Mouse (Mus musculus) midbrain, embryonic 11.5 days (tissue): ENCODE measurements around the gene Cyba. TPM values are rescaled to one million over a fixed set of nuclear protein-coding genes. Genes with fewer than 3 reads are reported as not detected.

Experiments
- ATAC-seq: fragments of 200-750 bp; cut with Nextera tagmentation; 2 replicates; pipeline ENCODE4 v1.8.0; 2017; ENCODE audit warnings: moderate TSS enrichment, moderate library complexity; ENCODE audit not compliant: low FRiP score
- DNase-seq: peaks from one replicate; pipeline ENCODE4 v3.0.0; 2015; ENCODE audit warnings: low spot score; ENCODE audit errors: missing footprints
- H3K27ac ChIP-seq: fragments of 300-500 bp; sonication (generic); 2 replicates; pipeline ENCODE4 v1.5.1; 2014; ENCODE audit warnings: low read depth, low read length
- H3K27me3 ChIP-seq: fragments of 300-500 bp; sonication (generic); 2 replicates; pipeline ENCODE4 v1.6.1; 2014; ENCODE audit warnings: mild to moderate bottlenecking, low read length, moderate library complexity, mixed read lengths; ENCODE audit not compliant: control insufficient read depth, insufficient read depth
- H3K36me3 ChIP-seq: fragments of 300-500 bp; sonication (generic); 2 replicates; pipeline ENCODE4 v1.6.1; 2014; ENCODE audit warnings: mild to moderate bottlenecking, low read length, moderate library complexity, mixed read lengths; ENCODE audit not compliant: control insufficient read depth, insufficient read depth
- H3K4me1 ChIP-seq: fragments of 300-500 bp; sonication (generic); 2 replicates; pipeline ENCODE4 v1.6.1; 2014; ENCODE audit warnings: low read length; ENCODE audit not compliant: control insufficient read depth, insufficient read depth
- H3K4me2 ChIP-seq: fragments of 300-500 bp; sonication (generic); 2 replicates; pipeline ENCODE4 v1.6.1; 2014; ENCODE audit warnings: mild to moderate bottlenecking, moderate library complexity
- H3K4me3 ChIP-seq: fragments of 300-500 bp; sonication (generic); 2 replicates; pipeline ENCODE4 v1.5.1; 2014; ENCODE audit warnings: low read depth, low read length
- H3K9ac ChIP-seq: fragments of 300-500 bp; sonication (generic); 2 replicates; pipeline ENCODE4 v1.6.1; 2014; ENCODE audit warnings: low read length
- H3K9me3 ChIP-seq: fragments of 300-500 bp; sonication (generic); 2 replicates; pipeline ENCODE4 v1.6.1; 2016; ENCODE audit warnings: low read length; ENCODE audit not compliant: control insufficient read depth
- WGBS: fragments of 180-500 bp; shearing (Covaris S2); extraction: QIAGEN DNeasy Blood & Tissue Kit; methylation state at CpG from one replicate; pipeline ENCODE4 v1.1.7; 2014; 5-methylcytosine and 5-hydroxymethylcytosine counted together
- polyA plus RNA-seq: library from polyadenylated mRNA; unstranded; fragments of >200 nt; fragmentation: Nextera tagmentation; extraction: Ambion mirVana; gene quantifications from 2 replicates; pipeline ENCODE4 v1.2.1, GENCODE M21; 2014

Cyba gene
- polyA plus RNA-seq, 1 experiment from 2014 or later: 61.6 TPM

- ATAC-seq (no peak), DNase-seq (no peak)
- 86% methylated on average over 10 of the region's 10 CpGs for WGBS
- H3K36me3 ChIP-seq: peaks cover 6% of the 10 kb centered on the region
- peaks cover 14% of the 10 kb centered on the region for H3K4me1 ChIP-seq
- H3K4me2 ChIP-seq: no peak overlapping the region
- no peaks in the 10 kb centered on the region for H3K27me3 ChIP-seq
- no peaks in the 10 kb centered on the region for H3K9me3 ChIP-seq
- no peak overlapping the region for H3K9ac ChIP-seq
- no peak overlapping the region for H3K4me3 ChIP-seq
- H3K27ac ChIP-seq: no peak overlapping the region
These were observed 2.6 kb downstream of the Cyba start for GRCm38 (mm10) chr8:122430058-122430636.

- Histone ChIP-seq H3K27me3 (no peaks in the 10 kb centered on the region), H3K4me2 (no peak overlapping the region), H3K9me3 (no peaks in the 10 kb centered on the region), H3K9ac (no peak overlapping the region), H3K4me3 (no peak overlapping the region), H3K36me3 (no peaks in the 10 kb centered on the region; the same call in 1 of the 2 replicates), H3K4me1 (peaks cover 14% of the 10 kb centered on the region), H3K27ac (no peak overlapping the region)
- 88% methylated on average over 9 of the region's 9 CpGs for WGBS
- DNase-seq (no peak), ATAC-seq (no peak)
These were observed 4.6 kb downstream of the Cyba start for GRCm38 (mm10) chr8:122428163-122428562.

DNA sequence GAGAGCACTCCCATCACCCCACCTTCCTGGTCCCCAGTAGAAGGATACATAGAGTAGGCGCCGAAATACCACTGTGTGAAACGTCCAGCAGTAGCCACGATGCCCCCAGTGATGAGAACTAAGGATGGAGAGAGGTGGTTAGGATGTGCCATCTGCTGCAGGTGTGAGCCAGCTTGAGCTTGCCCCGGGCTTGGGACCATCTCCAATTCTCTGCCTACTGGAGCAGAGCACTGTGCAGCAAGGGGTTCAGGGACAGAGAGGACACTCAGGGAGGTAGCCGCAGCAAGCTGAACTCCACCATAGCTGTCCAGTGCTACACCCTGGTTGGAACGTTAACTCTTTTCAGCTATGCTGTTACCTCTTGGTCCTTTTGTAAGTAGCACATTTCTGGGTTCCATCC is 5.1 kb downstream of the Cyba start:
- no peak for ATAC-seq
- Histone ChIP-seq H3K4me3 (no peak overlapping the region), H3K9ac (no peak overlapping the region), H3K4me1 (peaks cover 9% of the 10 kb centered on the region), H3K36me3 (no peaks in the 10 kb centered on the region; the same call in 1 of the 2 replicates), H3K27me3 (no peaks in the 10 kb centered on the region), H3K27ac (no peak overlapping the region), H3K9me3 (no peaks in the 10 kb centered on the region), H3K4me2 (no peak overlapping the region)
- DNase-seq: no peak
- 87% methylated on average over 7 of the region's 7 CpGs for WGBS

DNA sequence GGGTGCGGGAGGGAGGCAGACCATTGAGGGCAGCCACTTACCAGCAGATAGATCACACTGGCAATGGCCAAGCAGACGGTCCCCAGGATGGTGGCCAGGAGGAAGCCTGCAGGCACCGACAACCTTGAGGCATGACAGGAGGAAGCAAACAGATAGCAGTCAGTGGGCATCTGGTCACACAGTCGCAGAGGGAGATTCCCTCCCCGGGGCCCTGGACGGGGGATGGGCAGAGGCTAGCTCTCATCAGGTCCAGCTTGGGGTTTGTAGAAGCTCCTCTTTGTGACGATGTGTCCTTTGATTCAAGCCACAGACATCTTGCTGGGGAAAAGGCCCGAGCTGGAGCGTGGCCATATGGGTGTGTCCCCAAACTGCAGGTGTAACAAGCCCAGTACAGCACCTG is 6.6 kb downstream of the Cyba start:
- no peak for DNase-seq
- 81% methylated on average over 9 of the region's 9 CpGs for WGBS
- H3K27ac ChIP-seq: no peak overlapping the region

DNA sequence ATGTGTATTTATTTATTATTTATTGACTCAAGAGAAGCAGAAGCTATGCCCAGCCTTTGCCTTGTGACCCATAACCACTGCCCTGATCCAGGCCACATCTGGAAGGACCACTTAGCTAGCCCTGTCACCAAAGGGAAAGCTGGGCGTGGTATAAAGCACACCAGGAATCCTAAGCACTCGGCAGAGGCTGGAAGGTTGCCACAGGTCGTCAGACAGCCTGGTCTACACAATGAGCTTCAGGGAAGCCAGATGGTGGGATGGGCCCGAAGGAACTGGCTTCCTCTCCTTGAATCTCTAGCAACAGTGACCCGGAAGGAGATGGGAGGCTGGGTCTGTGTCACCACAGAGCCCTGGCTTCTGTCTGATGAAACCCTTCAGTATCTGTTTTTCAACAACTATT is 9.1 kb downstream of the Cyba start:
- no peaks in the 10 kb centered on the region for H3K4me1 ChIP-seq
- peaks cover 3% of the 10 kb centered on the region for H3K36me3 ChIP-seq
- H3K9me3 ChIP-seq: no peaks in the 10 kb centered on the region
- WGBS: 67% methylated on average over 5 of the region's 5 CpGs
- no peak overlapping the region for H3K4me2 ChIP-seq
- no peak overlapping the region for H3K9ac ChIP-seq
- H3K4me3 ChIP-seq: no peak overlapping the region
- DNase-seq (no peak), ATAC-seq (no peak)
- H3K27ac ChIP-seq: no peak overlapping the region
- H3K27me3 ChIP-seq: no peaks in the 10 kb centered on the region

More for the DNA sequence above, 6.6 kb downstream of the Cyba start:
- H3K9ac ChIP-seq: no peak overlapping the region
- H3K4me1 ChIP-seq: no peaks in the 10 kb centered on the region
- H3K27me3 ChIP-seq: no peaks in the 10 kb centered on the region
- no peak for ATAC-seq
- no peaks in the 10 kb centered on the region for H3K9me3 ChIP-seq
- H3K4me2 ChIP-seq: no peak overlapping the region
- H3K4me3 ChIP-seq: no peak overlapping the region
- H3K36me3 ChIP-seq: no peaks in the 10 kb centered on the region; the same call in 1 of the 2 replicates

- H3K9me3 ChIP-seq: no peaks in the 10 kb centered on the region
- H3K9ac ChIP-seq: no peak overlapping the region
- H3K4me3 ChIP-seq: no peak overlapping the region
- no peaks in the 10 kb centered on the region for H3K27me3 ChIP-seq
- H3K27ac ChIP-seq: no peak overlapping the region
- no peak for DNase-seq
- H3K4me2 ChIP-seq: no peak overlapping the region
- no peak for ATAC-seq
- no peaks in the 10 kb centered on the region for H3K4me1 ChIP-seq
- WGBS: 87% methylated on average over 24 of the region's 24 CpGs
- H3K36me3 ChIP-seq: peaks cover 6% of the 10 kb centered on the region
These were observed 9.5 kb downstream of the Cyba start for GRCm38 (mm10) chr8:122423217-122423616.

DNA sequence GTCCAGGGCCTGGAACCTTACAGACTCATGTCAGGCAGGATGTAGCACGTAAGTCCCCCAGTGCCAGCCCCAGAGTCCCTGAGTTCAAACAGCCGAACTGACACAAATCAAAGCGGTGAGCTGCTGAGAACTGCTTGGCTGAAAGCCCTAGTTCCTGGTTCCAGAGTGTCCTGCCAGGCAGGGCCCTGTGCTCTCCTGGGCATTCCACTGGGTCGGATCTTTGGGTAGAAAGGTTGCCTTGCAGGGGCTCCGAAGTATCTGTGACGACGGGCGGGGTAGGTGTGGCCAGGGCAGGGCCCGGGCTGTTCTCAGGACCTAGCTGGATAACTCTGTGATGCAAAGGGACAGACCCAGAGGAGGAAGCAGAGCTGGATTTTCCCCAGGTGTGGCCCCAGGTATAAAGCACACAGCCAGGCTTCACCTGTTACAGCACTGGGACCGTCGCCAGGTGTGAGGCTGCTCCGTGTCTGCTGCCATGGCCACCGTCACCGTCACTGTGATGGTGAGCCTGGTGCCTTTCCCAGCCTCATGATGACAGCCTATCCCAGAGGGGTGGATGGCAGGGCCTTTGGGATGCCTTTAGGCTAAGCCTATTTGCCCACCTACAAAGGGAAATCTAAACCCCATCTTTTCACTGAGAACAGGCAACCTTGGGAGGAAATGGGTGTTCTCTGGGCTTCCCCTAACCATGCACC is 11.2 kb downstream of the Cyba start, which contains the start of gene Il17c:
Gene Il17c, plus strand, starts transcription at position 645 of the 695 bp plus-strand sequence.
- WGBS: 82% methylated on average over 14 of the region's 14 CpGs
- Histone ChIP-seq H3K9ac (no peak within 1 kb of the TSS), H3K4me1 (no peaks in the 10 kb centered on the region), H3K4me2 (no peak within 1 kb of the TSS), H3K27me3 (no peaks in the 10 kb centered on the region), H3K4me3 (no peak within 1 kb of the TSS), H3K36me3 (peaks cover 15% of the 10 kb centered on the region), H3K27ac (no peak within 1 kb of the TSS), H3K9me3 (no peaks in the 10 kb centered on the region)
- no peak for ATAC-seq
- DNase-seq: no peak

- no peak for DNase-seq
- H3K9ac ChIP-seq: no peak overlapping the region
- H3K9me3 ChIP-seq: no peaks in the 10 kb centered on the region
- H3K27me3 ChIP-seq: no peaks in the 10 kb centered on the region
- 79% methylated on average over 9 of the region's 9 CpGs for WGBS
- peaks cover 21% of the 10 kb centered on the region for H3K36me3 ChIP-seq
- no peak overlapping the region for H3K4me2 ChIP-seq
- no peak overlapping the region for H3K27ac ChIP-seq
- no peak overlapping the region for H3K4me3 ChIP-seq
- ATAC-seq: no peak
- no peaks in the 10 kb centered on the region for H3K4me1 ChIP-seq
These were observed 12.7 kb downstream of the Cyba start for GRCm38 (mm10) chr8:122419881-122420555.

DNA sequence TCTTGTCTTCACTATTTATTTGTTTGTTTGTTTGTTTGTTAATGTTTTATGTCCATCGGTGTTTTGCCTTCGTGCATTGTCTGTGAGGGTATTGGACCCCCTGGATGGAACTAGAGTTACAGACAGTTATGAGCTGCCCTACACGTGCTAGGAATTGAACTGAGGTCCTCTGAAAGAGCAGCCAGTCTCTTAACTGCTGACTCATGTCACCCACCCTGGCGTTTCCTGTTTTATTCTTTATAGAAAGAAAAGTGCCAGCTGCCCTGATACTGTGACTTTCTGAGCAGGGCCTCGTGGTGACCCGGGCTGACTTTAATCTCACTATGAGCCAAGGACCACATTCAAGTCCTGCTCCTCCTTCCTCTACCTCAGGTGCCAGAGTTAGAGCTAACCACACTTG is 17.2 kb downstream of the Cyba start:
- Histone ChIP-seq H3K4me2 (no peak overlapping the region), H3K9me3 (no peaks in the 10 kb centered on the region), H3K4me3 (no peak overlapping the region), H3K36me3 (peaks cover 53% of the 10 kb centered on the region), H3K27me3 (no peaks in the 10 kb centered on the region), H3K9ac (no peak overlapping the region), H3K27ac (no peak overlapping the region), H3K4me1 (no peaks in the 10 kb centered on the region)
- DNase-seq (no peak), ATAC-seq (no peak)
- 95% methylated on average over 6 of the region's 6 CpGs for WGBS
